Mouse (Mus musculus) 3134 (cell line): Measurements from ENCODE around the gene Rora.

ENCODE experiments used
- DNase-seq: peaks from one replicate; pipeline ENCODE4 v3.0.0-alpha.2; 2011; ENCODE audit warnings: low spot score; ENCODE audit not compliant: insufficient read length; ENCODE audit errors: extremely low read depth

Gene Rora

GRCm38 (mm10) chr9:68745931-68746646, 92.5 kb downstream of the Rora start:
- no peak for DNase-seq

GRCm38 (mm10) chr9:68756976-68757375, 103.4 kb downstream of the Rora start:
- DNase-seq, result no peak

- no peak for DNase-seq
Measured at GRCm38 (mm10) chr9:68759324-68759723, 105.7 kb downstream of the Rora start.

GRCm38 (mm10) chr9:68760329-68760728, 106.7 kb downstream of the Rora start:
- DNase-seq, result no peak

- no peak for DNase-seq
Measured at GRCm38 (mm10) chr9:68760876-68761275, 107.3 kb downstream of the Rora start.

- no peak for DNase-seq
Measured at GRCm38 (mm10) chr9:68761672-68762071, 108.1 kb downstream of the Rora start.

GRCm38 (mm10) chr9:68765595-68765994, 112.0 kb downstream of the Rora start:
- DNase-seq, result no peak

GRCm38 (mm10) chr9:68769638-68770037, 116.1 kb downstream of the Rora start:
- DNase-seq, result no peak

- no peak for DNase-seq
Measured at GRCm38 (mm10) chr9:68771383-68771782, 117.8 kb downstream of the Rora start.

- no peak for DNase-seq
Measured at GRCm38 (mm10) chr9:68773770-68774169, 120.2 kb downstream of the Rora start.

GRCm38 (mm10) chr9:68782011-68782410, 128.4 kb downstream of the Rora start:
- no peak for DNase-seq

GRCm38 (mm10) chr9:68782604-68783003, 129.0 kb downstream of the Rora start:
- DNase-seq, result no peak

GRCm38 (mm10) chr9:68783246-68783645, 129.7 kb downstream of the Rora start:
- no peak for DNase-seq

- no peak for DNase-seq
Measured at GRCm38 (mm10) chr9:68786614-68787293, 133.2 kb downstream of the Rora start.

GRCm38 (mm10) chr9:68787665-68788064, 134.1 kb downstream of the Rora start:
- no peak for DNase-seq

- no peak for DNase-seq
Measured at GRCm38 (mm10) chr9:68790922-68791321, 137.3 kb downstream of the Rora start.

- no peak for DNase-seq
Measured at GRCm38 (mm10) chr9:68791982-68792540, 138.5 kb downstream of the Rora start.

- no peak for DNase-seq
Measured at GRCm38 (mm10) chr9:68795314-68795713, 141.7 kb downstream of the Rora start.

GRCm38 (mm10) chr9:68798221-68798620, 144.6 kb downstream of the Rora start:
- DNase-seq, result no peak

GRCm38 (mm10) chr9:68799065-68799464, 145.5 kb downstream of the Rora start:
- DNase-seq, result no peak

GRCm38 (mm10) chr9:68804229-68804628, 150.6 kb downstream of the Rora start:
- DNase-seq, result no peak

- no peak for DNase-seq
Measured at GRCm38 (mm10) chr9:68805776-68806175, 152.2 kb downstream of the Rora start.
